Mouse (Mus musculus) monocyte, adult 2 months (primary cell): Measurements from ENCODE around the gene C7.
"Not testable (repeated sequence)": the region's sequence is repeated elsewhere in the genome, so short reads cannot be mapped to it uniquely, and the experiment has no call there.

Experiments
- DNase-seq, 2 experiments: peaks; one replicate each; pipeline ENCODE4 v3.0.0; 2022; ENCODE audit warnings: low spot score in 2 of 2, low read depth in 1 of 2

C7 gene

DNA sequence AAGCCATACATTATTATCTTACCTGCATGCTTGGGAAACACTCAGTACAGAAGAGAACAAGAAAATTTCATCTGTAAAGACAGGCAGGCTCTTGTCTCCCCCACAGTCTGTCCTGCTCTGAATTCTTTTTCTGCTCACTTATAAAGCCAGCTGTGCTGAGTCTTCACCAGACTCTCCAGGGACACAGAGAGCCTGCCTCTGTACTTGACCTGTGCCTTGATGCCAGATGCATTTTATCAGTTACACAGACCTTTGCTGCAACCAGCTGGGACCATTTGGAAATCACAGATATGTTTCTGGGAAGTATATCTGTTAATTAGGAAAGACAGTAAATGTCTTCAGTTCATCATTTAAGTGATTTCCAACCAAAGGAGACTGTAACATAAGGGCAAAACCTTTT lies at the start of gene C7:
TSS of gene C7 (minus strand) at position 106 of the 400 bp plus-strand sequence.
- DNase-seq: no peak

DNA sequence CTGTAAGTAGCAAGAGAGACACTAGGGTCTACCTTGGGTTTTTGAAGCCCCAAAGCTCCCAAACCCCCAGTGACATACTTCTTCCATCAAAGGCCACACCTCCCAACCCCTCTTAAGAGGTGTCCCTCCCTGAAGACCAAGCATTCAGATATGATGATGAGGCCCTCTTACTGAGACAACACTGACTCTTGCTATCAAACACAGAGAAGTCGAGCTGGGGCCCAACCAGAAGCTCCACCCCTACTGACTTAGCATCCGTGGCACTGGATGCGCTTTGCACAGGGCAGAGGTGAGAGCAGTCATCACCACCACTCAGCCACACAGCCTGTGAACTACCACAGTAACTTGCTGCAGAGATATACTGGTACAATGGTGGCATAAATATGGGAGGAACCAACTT lies 49.1 kb upstream of the C7 start:
- no peak for DNase-seq

GRCm38 (mm10) chr15:5108655-5109040 lies 45.1 kb upstream of the C7 start:
- DNase-seq: no peak

GRCm38 (mm10) chr15:5107686-5108654 lies 44.4 kb upstream of the C7 start, which contains the start of gene Card6:
Card6 (minus strand) TSS chr15:5108539.
- no peak for DNase-seq

DNA sequence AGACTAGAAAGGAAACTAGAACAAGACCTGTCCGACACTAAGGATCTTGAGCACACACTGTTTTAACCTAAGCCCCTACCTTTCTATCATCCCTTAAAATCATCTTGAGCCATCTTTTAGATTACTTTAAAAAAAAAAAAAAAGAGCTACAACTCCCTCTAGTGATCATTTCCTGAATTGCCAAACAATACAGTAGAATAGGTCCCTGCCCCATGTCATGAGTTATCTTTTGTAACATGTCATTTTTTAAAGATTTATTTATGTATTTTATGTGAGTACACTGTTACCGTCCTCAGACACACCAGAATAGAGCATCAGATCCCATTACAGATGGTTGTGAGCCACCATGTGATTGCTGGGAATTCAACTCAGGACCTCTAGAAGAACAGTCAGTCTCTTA lies 42.8 kb upstream of the C7 start:
- no peak for DNase-seq

GRCm38 (mm10) chr15:5105891-5106290 lies 42.4 kb upstream of the C7 start:
- no peak for DNase-seq

- DNase-seq: no peak
Measured at GRCm38 (mm10) chr15:5102312-5102711, 38.8 kb upstream of the C7 start.

GRCm38 (mm10) chr15:5097376-5097775 lies 33.8 kb upstream of the C7 start:
- no peak for DNase-seq

DNA sequence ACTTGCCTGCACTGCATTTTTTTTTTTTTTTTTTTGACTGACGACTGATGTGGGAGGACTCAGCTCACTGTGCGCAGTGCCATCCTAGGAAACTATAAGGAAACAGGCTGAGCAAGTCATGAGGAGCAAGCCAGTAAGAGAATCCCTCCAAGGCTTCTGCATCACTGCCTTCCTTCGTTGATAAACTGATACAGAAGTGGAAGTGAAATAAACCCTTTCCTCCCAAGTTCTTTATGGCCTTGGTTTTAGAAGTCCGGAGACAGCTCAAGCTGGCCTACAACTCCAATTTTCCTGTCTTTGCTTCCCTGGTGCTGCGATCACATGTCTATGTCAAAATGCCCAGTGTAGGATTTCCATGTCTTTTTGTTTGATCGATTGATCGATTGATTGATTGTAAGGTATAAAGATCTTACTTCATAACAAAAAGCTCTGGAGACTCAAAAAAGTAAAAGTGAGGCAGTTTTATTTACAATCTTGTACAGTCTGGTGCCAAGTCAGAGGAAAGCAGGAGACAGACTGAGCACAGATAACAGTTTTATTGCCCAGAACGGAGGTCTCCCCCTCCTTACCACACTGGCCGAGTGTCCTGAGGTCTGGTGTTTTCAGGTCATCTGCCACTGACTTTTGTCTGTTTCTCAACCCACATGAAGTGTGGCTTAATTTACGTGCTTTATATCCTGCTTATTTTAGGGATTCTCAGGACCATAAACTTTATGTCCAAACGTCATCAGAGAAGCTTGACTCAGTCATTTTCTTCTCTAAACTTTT lies 32.2 kb upstream of the C7 start:
- DNase-seq: no peak

GRCm38 (mm10) chr15:5090131-5090530 lies 26.6 kb upstream of the C7 start:
- no peak for DNase-seq

DNA sequence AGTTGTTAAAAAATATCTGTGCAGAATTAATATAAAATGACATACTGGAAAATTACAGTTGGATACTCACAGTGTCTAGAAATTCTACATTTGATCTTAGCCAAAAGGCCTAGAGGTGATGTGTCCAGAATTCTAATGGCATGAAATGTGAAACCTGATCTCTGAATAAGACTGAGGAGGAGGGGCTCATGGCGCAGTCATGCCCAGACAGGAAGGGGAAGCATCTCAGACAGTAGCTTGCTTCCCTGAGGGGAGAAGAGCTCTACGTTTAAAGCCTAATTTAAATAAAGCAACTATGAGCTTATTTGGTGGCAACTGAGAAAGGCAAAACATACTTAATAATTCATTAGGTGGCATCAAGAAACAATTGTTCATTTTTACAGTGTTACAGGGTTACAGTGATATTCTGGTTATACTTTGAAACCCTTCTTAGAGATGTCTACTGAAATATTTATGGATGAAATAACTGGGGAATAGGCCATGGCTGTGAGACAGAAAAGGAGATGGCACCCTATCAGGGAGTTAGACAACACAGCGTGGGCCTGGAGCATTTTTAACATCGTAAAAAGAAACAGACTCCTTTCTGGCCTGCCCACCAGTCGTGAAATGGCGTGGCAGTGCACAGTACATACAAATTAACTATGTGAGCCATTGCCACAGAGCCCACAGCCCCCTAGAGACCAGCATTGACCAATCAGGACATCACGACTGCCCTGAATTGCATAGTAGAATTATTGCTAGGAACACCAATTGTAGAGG lies 25.5 kb upstream of the C7 start:
- no peak for DNase-seq

GRCm38 (mm10) chr15:5086162-5086561 lies 22.6 kb upstream of the C7 start:
- no peak for DNase-seq

- no peak for DNase-seq
Measured at GRCm38 (mm10) chr15:5081235-5081634, 17.7 kb upstream of the C7 start.

DNA sequence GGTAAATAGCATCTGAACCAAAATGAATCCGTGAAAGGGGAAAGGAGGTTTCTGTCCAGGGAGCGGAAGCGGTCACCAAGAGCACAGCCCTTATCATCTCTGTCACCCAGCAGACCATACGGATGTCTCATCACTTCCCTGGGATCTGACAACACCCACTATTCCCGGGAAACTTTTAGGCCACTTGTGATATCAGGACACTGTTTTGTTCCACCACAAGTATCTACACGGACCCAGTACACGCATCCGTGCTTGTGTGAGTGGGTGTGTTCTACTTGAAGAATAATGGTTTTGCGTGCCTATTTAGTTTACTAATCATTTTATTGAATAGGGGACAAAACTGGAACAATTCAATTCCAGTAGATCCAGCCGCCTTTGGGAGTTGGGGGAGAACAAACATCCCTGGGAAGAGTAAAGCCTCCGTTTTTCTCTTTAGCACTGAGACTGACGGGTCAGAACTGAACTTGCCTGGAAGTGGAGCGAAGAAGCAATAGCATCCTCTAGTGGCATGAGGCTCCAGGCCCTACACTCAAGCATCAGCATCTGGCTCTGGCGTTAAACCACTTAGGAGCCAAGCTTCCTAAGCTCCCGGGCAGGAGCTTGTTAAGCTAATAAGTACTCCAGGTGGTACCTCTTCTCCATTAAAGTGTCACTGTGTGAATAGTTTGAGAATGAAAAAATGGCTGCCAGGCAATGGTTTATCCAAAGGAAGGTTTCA lies 5.4 kb upstream of the C7 start:
- DNase-seq: no peak

DNA sequence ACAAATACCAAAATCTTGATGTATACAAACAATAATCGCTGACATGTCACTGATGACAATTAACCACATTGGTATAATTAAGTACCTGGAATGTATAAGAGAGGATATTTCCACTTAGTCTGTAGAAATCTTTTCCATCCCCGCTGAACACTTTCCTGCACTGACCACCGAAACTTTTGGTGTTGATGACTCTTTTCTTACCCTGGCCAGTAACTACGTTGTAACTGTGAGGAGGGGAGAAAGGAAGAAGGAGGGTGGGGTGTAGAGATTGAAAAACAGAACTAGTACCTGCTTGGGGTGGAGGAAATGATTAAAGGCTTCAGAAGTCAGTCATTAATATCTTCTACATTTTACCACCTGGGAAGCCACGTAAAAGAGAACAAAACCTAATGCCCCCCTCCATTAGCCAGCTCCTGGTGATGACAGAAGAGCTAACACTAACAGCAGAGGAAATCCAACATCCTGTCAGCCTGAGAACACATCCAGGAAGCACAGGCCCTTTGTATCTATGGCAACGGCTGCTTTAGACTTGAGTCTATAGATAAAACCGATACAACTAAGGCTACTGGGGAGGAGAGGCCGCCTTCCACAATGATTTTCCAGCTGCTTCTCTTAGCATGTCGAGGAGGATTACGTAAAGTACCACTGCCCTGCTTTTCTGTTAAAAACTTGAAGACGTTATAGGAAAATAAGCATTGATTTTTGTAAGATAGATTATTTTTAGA lies 17.8 kb downstream of the C7 start:
- DNase-seq: no peak

- DNase-seq: no peak
Measured at GRCm38 (mm10) chr15:5029256-5029655, 34.3 kb downstream of the C7 start.

GRCm38 (mm10) chr15:5023479-5024265 lies 39.9 kb downstream of the C7 start:
- DNase-seq: not testable (repeated sequence)

DNA sequence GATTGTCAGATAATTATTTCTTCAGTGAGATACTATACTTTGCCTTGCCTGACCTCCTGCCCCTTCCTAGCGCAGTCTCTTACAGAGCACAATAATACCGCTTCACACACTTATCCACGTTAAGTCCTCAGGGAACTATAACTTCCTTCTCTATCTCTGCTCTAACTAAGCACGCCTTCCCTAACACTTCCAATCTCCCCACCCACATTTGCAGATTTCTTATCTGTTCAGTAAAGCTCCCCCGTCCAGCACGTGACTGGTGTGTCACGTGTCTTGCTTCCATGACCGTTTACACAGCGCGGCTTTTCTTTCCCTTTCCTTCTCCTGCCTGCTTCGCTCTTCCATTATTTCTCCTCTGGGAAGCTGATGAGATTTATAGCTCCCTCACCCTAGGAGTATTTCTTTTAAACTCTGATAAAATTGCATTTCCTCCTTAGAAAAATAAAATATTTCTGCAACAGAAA lies 53.9 kb downstream of the C7 start:
- DNase-seq: no peak

GRCm38 (mm10) chr15:5003503-5004196 lies 59.9 kb downstream of the C7 start:
- no peak for DNase-seq
